Mouse (Mus musculus) forebrain, embryonic 15.5 days (tissue): ENCODE data around the gene Spock1. TPM values are rescaled to one million over a fixed set of nuclear protein-coding genes. Genes with fewer than 3 reads are reported as not detected.
A peak's percentile ranks its signal among the peaks of the same experiment; 100 is the strongest.

Source experiments
- ATAC-seq: fragments of 200-750 bp; cut with Nextera tagmentation; replicated peaks from 2 replicates; pipeline ENCODE4 v1.8.0; 2017; ENCODE audit warnings: mild to moderate bottlenecking, moderate TSS enrichment, moderate library complexity
- H3K27ac ChIP-seq: fragments of 300-500 bp; sonication (generic); replicated peaks from 2 replicates; pipeline ENCODE4 v1.5.1; 2015; ENCODE audit warnings: mild to moderate bottlenecking, inconsistent platforms
- H3K27me3 ChIP-seq: fragments of 300-500 bp; sonication (generic); 2 replicates; pipeline ENCODE4 v1.6.1; 2015; ENCODE audit warnings: inconsistent platforms
- H3K36me3 ChIP-seq: fragments of 300-500 bp; sonication (generic); 2 replicates; pipeline ENCODE4 v1.6.1; 2015; ENCODE audit warnings: mild to moderate bottlenecking, inconsistent platforms
- H3K4me1 ChIP-seq: fragments of 300-500 bp; sonication (generic); 2 replicates; pipeline ENCODE4 v1.6.1; 2015; ENCODE audit warnings: inconsistent platforms
- H3K4me2 ChIP-seq: fragments of 300-500 bp; sonication (generic); replicated peaks from 2 replicates; pipeline ENCODE4 v1.6.1; 2015; ENCODE audit warnings: mild to moderate bottlenecking, inconsistent platforms
- H3K4me3 ChIP-seq: fragments of 300-500 bp; sonication (generic); 2 replicates; pipeline ENCODE4 v1.5.1; 2015; ENCODE audit warnings: mild to moderate bottlenecking, inconsistent platforms
- H3K9ac ChIP-seq: fragments of 300-500 bp; sonication (generic); replicated peaks from 2 replicates; pipeline ENCODE4 v1.6.1; 2015; ENCODE audit warnings: mild to moderate bottlenecking, inconsistent platforms
- H3K9me3 ChIP-seq: fragments of 300-500 bp; sonication (generic); 2 replicates; pipeline ENCODE4 v1.6.1; 2016; ENCODE audit warnings: inconsistent platforms
- WGBS: fragments of 180-500 bp; shearing (Covaris S2); methylation state at CpG from one replicate; pipeline ENCODE4 v1.1.7; 2015; ENCODE audit warnings: mixed read lengths; 5-methylcytosine and 5-hydroxymethylcytosine counted together
- polyA plus RNA-seq: library from polyadenylated mRNA; unstranded; fragments of >200 nt; fragmentation: Nextera tagmentation; extraction: Ambion mirVana; gene quantifications from 2 replicates; pipeline ENCODE4 v1.2.1, GENCODE M21; 2015

Spock1 gene
- polyA plus RNA-seq, 1 experiment from 2014 or later: 35.9 TPM

DNA sequence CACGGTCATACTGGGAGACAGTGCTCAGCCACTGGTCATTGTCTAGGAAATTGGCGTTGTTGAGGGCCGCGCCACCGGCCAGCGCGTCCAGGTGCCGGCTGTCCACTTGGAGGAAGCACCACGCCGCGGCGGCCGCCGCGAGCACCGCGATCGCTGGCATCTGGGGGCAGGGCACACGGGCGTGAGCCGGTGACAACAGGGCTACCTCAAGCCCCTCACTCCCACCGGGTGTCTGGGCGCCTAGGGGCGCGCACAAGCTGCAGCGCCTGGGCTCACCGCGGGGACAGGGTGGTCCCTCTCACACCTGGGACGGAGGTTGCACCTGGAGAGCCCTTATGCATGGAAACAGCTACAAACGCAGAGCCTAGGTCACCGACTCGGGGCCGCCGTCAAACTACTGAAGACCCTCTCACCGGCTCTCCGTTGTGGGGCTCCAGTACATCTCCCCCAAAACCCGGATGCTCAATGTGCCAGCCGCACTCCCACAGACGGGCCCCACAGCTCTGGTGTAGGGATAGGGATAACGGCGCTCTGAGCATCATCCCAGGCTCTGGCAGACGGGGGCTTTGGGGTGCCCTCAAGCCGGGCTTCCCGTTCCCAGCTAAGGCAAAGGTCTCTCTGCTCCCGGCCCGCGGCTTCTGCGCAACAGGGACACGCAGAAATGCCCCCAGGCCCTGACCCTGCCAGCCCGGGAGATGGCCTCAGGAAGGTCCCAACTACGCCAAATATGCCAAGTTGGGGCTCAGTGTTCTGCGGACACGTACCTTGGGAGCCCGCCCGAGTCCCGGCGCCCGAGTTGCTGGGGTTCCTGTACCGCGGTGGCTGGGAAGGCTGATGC, 485 bp downstream of the Spock1 start:
- H3K27me3 ChIP-seq: peaks cover 4% of the 10 kb centered on the region; the same call in 1 of the 2 replicates
- no peaks in the 10 kb centered on the region for H3K36me3 ChIP-seq
- H3K4me2 ChIP-seq: peak overlapping the region; percentile 89
- H3K9me3 ChIP-seq: no peaks in the 10 kb centered on the region
- H3K4me3 ChIP-seq: peak overlapping the region; percentile 67
- H3K4me1 ChIP-seq: peaks cover 10% of the 10 kb centered on the region
- WGBS: under 1% methylated on average over 60 of the region's 60 CpGs
- H3K27ac ChIP-seq: no peak overlapping the region
- H3K9ac ChIP-seq: peak overlapping the region; percentile 73
- ATAC-seq: peak; percentile 86

DNA sequence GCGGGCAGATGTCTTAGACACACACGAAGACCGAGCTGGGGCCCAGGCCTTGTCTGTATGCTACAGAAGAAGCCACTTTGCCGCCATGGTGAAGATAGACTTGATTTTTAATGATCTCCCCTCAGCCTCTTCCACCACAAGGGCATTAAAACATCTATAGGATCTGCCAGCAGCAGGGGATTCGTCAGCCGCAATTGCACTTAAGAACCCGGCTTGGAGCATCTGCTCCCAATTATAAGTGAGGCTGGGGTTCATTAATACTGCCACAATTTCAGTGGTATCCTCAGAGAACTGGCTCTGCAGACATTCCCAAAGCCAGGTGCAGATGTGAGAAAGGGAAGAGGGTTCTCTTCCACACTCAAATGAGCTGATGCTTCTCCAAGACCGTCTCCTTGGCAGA, 13.5 kb downstream of the Spock1 start:
- H3K9me3 ChIP-seq: 0 out of 2 replicates have a peak, but pooled peaks cover 3% of the 10 kb centered on the region
- no peak overlapping the region for H3K27ac ChIP-seq
- H3K9ac ChIP-seq: no peak overlapping the region
- no peaks in the 10 kb centered on the region for H3K27me3 ChIP-seq
- H3K4me1 ChIP-seq: peaks cover 2% of the 10 kb centered on the region
- no peak overlapping the region for H3K4me3 ChIP-seq
- ATAC-seq: no peak
- no peak overlapping the region for H3K4me2 ChIP-seq
- no peaks in the 10 kb centered on the region for H3K36me3 ChIP-seq
- 80% methylated on average over 8 of the region's 8 CpGs for WGBS

DNA sequence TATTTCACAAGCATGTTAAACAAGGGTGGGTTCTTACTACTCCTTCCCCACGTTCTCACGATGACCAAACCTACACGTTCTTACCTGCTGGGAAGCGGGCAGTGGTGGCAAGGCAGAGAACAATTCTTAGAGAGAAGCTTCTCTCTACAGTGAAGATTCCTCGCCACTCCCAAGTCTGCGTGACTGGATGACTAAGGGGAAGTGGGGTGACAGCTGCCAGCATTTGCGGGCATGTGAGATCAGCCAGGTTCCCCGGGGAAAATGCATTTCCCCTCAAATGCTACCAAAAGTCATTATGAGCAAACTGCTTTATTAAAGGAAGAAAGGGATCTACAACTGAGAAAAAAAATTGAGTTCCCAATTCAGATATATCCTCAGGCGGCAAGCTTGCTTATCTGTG, 18.4 kb downstream of the Spock1 start:
- H3K36me3 ChIP-seq: no peaks in the 10 kb centered on the region
- no peaks in the 10 kb centered on the region for H3K27me3 ChIP-seq
- no peak overlapping the region for H3K9ac ChIP-seq
- no peak overlapping the region for H3K4me2 ChIP-seq
- 59% methylated on average over 9 of the region's 9 CpGs for WGBS
- no peaks in the 10 kb centered on the region for H3K9me3 ChIP-seq
- no peak overlapping the region for H3K4me3 ChIP-seq
- H3K4me1 ChIP-seq: peaks cover 8% of the 10 kb centered on the region
- no peak overlapping the region for H3K27ac ChIP-seq
- ATAC-seq: no peak

GRCm38 (mm10) chr13:57889050-57889449, 19.1 kb downstream of the Spock1 start:
- H3K9ac ChIP-seq: no peak overlapping the region
- ATAC-seq: no peak
- 9% methylated on average over 6 of the region's 6 CpGs for WGBS
- H3K4me1 ChIP-seq: peaks cover 8% of the 10 kb centered on the region
- H3K4me2 ChIP-seq: no peak overlapping the region
- H3K27me3 ChIP-seq: no peaks in the 10 kb centered on the region
- no peaks in the 10 kb centered on the region for H3K36me3 ChIP-seq
- no peaks in the 10 kb centered on the region for H3K9me3 ChIP-seq
- no peak overlapping the region for H3K4me3 ChIP-seq
- H3K27ac ChIP-seq: no peak overlapping the region

DNA sequence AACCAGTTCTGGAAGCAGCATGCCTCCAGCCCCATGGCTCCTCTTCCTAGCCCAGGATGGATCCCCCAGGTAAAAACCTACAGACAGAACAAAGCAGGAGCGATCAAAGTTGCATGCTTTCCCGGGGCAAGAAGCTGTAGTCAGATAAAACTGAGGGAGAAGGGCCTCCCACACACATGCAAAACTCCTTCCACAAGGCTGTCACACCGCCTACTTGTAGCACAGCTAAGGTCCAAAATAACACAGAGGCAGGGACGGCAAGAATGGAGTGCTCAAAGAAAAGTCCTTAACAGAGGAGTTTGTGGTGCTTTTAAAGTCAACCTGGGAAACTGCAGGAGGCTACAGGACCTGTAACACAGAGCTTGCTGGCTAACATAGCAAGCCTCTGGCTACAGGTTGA, 28.3 kb downstream of the Spock1 start:
- ATAC-seq: no peak
- H3K4me1 ChIP-seq: no peaks in the 10 kb centered on the region
- H3K27ac ChIP-seq: no peak overlapping the region
- no peaks in the 10 kb centered on the region for H3K9me3 ChIP-seq
- WGBS: 35% methylated on average over 4 of the region's 4 CpGs
- no peak overlapping the region for H3K4me2 ChIP-seq
- H3K27me3 ChIP-seq: no peaks in the 10 kb centered on the region
- no peaks in the 10 kb centered on the region for H3K36me3 ChIP-seq
- H3K4me3 ChIP-seq: no peak overlapping the region
- H3K9ac ChIP-seq: no peak overlapping the region

DNA sequence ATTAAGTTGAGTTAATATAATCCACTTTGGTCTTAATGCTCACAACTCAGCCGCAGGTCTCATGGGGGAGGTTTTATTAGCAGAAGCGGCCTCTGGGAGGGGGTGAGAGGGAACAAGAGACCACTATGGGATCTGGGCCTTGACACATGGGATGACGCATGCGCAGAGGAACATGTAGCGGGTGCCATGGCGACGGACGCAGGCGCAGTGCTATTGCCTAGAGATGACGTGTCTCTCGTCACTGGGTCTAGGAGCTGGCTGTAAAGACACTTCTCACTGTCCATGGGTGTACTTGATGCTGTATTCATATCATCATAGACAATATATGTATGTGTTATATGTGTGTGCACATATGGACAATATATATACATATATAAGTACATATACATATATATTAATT, 29.3 kb downstream of the Spock1 start:
- Histone ChIP-seq H3K36me3 (no peaks in the 10 kb centered on the region), H3K9ac (no peak overlapping the region), H3K9me3 (no peaks in the 10 kb centered on the region), H3K27me3 (no peaks in the 10 kb centered on the region), H3K27ac (no peak overlapping the region), H3K4me3 (no peak overlapping the region), H3K4me1 (no peaks in the 10 kb centered on the region), H3K4me2 (no peak overlapping the region)
- ATAC-seq: no peak
- WGBS: 89% methylated on average over 11 of the region's 11 CpGs

- Histone ChIP-seq H3K4me2 (no peak overlapping the region), H3K27ac (no peak overlapping the region), H3K4me1 (no peaks in the 10 kb centered on the region), H3K9ac (no peak overlapping the region), H3K4me3 (no peak overlapping the region), H3K36me3 (no peaks in the 10 kb centered on the region), H3K27me3 (no peaks in the 10 kb centered on the region), H3K9me3 (no peaks in the 10 kb centered on the region)
- ATAC-seq: no peak
- WGBS: 89% methylated on average over 10 of the region's 10 CpGs
Measured at GRCm38 (mm10) chr13:57877782-57878181, 30.4 kb downstream of the Spock1 start.

DNA sequence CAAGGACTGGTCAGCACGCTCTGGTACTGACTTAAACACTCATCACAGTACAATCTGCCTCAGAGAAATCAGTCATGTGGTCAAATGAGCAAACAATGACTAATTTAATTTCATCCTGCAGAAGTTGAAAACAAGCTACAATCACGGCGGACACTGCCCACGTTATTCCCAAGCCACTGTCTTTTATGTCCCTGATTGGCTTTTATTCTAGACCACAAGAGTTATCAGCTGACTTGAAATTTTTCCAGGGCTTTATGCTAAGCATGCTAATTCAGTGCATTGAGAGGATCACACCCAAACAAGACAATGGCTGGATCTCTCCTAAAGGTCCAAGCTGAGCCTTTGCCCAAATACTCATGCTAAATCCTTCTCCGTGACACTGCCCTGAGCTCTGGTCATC, 31.2 kb downstream of the Spock1 start:
- Histone ChIP-seq H3K4me3 (no peak overlapping the region), H3K4me1 (no peaks in the 10 kb centered on the region), H3K4me2 (no peak overlapping the region), H3K27ac (no peak overlapping the region), H3K27me3 (no peaks in the 10 kb centered on the region), H3K9ac (no peak overlapping the region), H3K36me3 (no peaks in the 10 kb centered on the region), H3K9me3 (no peaks in the 10 kb centered on the region)
- ATAC-seq: no peak
- 61% methylated on average over 5 of the region's 5 CpGs for WGBS

DNA sequence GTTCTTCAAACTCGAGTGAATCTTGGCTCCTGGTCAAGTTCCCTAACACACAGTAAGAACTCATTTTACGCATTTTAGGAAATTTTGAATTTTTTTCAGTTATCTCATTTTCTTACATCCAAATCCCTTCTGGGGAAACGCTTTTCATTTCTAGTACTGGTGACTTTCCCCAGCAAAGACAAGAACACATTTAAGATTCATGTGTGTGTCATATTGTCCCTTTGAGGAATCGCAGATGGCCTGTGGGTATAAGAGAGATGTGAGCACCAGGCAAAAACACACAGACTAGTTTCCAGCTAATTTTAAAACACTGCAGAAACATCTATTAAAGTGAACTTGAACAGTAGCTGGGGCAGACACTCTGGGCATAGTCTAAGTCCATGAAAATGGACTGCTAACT, 38.1 kb downstream of the Spock1 start:
- H3K27me3 ChIP-seq: no peaks in the 10 kb centered on the region
- H3K27ac ChIP-seq: no peak overlapping the region
- H3K9me3 ChIP-seq: no peaks in the 10 kb centered on the region
- 84% methylated on average over 4 of the region's 4 CpGs for WGBS
- H3K4me2 ChIP-seq: no peak overlapping the region
- H3K4me3 ChIP-seq: no peak overlapping the region
- no peak overlapping the region for H3K9ac ChIP-seq
- no peak for ATAC-seq
- no peaks in the 10 kb centered on the region for H3K4me1 ChIP-seq
- no peaks in the 10 kb centered on the region for H3K36me3 ChIP-seq

- no peak overlapping the region for H3K4me3 ChIP-seq
- H3K4me1 ChIP-seq: no peaks in the 10 kb centered on the region
- no peaks in the 10 kb centered on the region for H3K9me3 ChIP-seq
- no peaks in the 10 kb centered on the region for H3K36me3 ChIP-seq
- no peak overlapping the region for H3K4me2 ChIP-seq
- WGBS: 63% methylated on average over 7 of the region's 7 CpGs
- no peak overlapping the region for H3K9ac ChIP-seq
- no peak overlapping the region for H3K27ac ChIP-seq
- no peak for ATAC-seq
- H3K27me3 ChIP-seq: no peaks in the 10 kb centered on the region
Measured at GRCm38 (mm10) chr13:57867586-57867985, 40.5 kb downstream of the Spock1 start.

GRCm38 (mm10) chr13:57865029-57865428, 43.1 kb downstream of the Spock1 start:
- H3K9ac ChIP-seq: no peak overlapping the region
- no peak overlapping the region for H3K4me3 ChIP-seq
- H3K27ac ChIP-seq: no peak overlapping the region
- ATAC-seq: no peak
- no peaks in the 10 kb centered on the region for H3K9me3 ChIP-seq
- H3K27me3 ChIP-seq: no peaks in the 10 kb centered on the region
- H3K36me3 ChIP-seq: no peaks in the 10 kb centered on the region
- no peak overlapping the region for H3K4me2 ChIP-seq
- 83% methylated on average over 4 of the region's 4 CpGs for WGBS
- H3K4me1 ChIP-seq: no peaks in the 10 kb centered on the region

- H3K4me2 ChIP-seq: no peak overlapping the region
- no peak overlapping the region for H3K9ac ChIP-seq
- no peaks in the 10 kb centered on the region for H3K9me3 ChIP-seq
- H3K27me3 ChIP-seq: no peaks in the 10 kb centered on the region
- no peaks in the 10 kb centered on the region for H3K36me3 ChIP-seq
- no peak overlapping the region for H3K27ac ChIP-seq
- ATAC-seq: no peak
- H3K4me3 ChIP-seq: no peak overlapping the region
- WGBS: 29% methylated on average over 9 of the region's 9 CpGs
- H3K4me1 ChIP-seq: no peaks in the 10 kb centered on the region
Measured at GRCm38 (mm10) chr13:57858491-57858890, 49.6 kb downstream of the Spock1 start.

GRCm38 (mm10) chr13:57857016-57857415, 51.1 kb downstream of the Spock1 start:
- no peak for ATAC-seq
- Histone ChIP-seq H3K4me3 (no peak overlapping the region), H3K4me2 (no peak overlapping the region), H3K9ac (no peak overlapping the region), H3K27ac (no peak overlapping the region), H3K4me1 (no peaks in the 10 kb centered on the region), H3K27me3 (no peaks in the 10 kb centered on the region), H3K36me3 (no peaks in the 10 kb centered on the region), H3K9me3 (no peaks in the 10 kb centered on the region)
- WGBS: 91% methylated on average over 3 of the region's 3 CpGs
